In genomic region chr5:89033256-89033655, GRCm38 (mm10) we compare ENCODE assay signal across 22 mouse cellular contexts.
DNase-seq lines count a peak whose midpoint lies in the region; ATAC-seq and TF ChIP-seq lines count a peak whose summit lies in the region.
"Had no signal": no experiment of that assay in that cellular context is flagged by ENCODE, and none has a peak within 500 bp of the region (broad histone marks: within the 10 kb centered on the region; RNA-seq: fewer than 3 reads in every experiment).

No protein-coding gene starts in this region.

- H3K4me2 ChIP-seq in embryonic facial prominence, embryonic 14.5 days (ENCODE audit: low read depth, low read length) = no peak overlapping the region
- H3K4me2 ChIP-seq in liver, postnatal 0 days (ENCODE audit: low read depth, low read length) = no peak overlapping the region
- H3K4me2 ChIP-seq in intestine, postnatal 0 days (replicated peaks; ENCODE audit: low read depth) = no peak overlapping the region
- H3K4me2 ChIP-seq: intestine, embryonic 15.5 days; liver, embryonic 13.5 days; lung, embryonic 14.5 days had no signal

- H3K4me1 ChIP-seq in embryonic facial prominence, embryonic 14.5 days (ENCODE audit: control insufficient read depth, insufficient read depth, low read length) = no peaks in the 10 kb centered on the region
- no peaks in the 10 kb centered on the region for H3K4me1 ChIP-seq in embryonic facial prominence, embryonic 10.5 days
- H3K4me1 ChIP-seq in heart, embryonic 10.5 days = peaks cover 17% of the 10 kb centered on the region
- peaks cover 5% of the 10 kb centered on the region for H3K4me1 ChIP-seq in liver, postnatal 0 days (ENCODE audit: insufficient read depth)
- peaks cover 2% of the 10 kb centered on the region for H3K4me1 ChIP-seq in brown adipose tissue, adult 24 weeks (ENCODE audit: control insufficient read depth, insufficient read depth, insufficient read length, low read length)
- no peaks in the 10 kb centered on the region for H3K4me1 ChIP-seq in intestine, postnatal 0 days (replicated peaks; ENCODE audit: control insufficient read depth, insufficient read depth, low read length)
- H3K4me1 ChIP-seq: intestine, embryonic 15.5 days; midbrain, embryonic 10.5 days had no signal

- no peak overlapping the region for H3K9ac ChIP-seq in embryonic facial prominence, embryonic 14.5 days (ENCODE audit: low read depth, low read length)
- no peak overlapping the region for H3K9ac ChIP-seq in liver, postnatal 0 days (replicated peaks)
- H3K9ac ChIP-seq in intestine, postnatal 0 days (ENCODE audit: low read depth, low read length) = no peak overlapping the region
- H3K9ac ChIP-seq: forebrain, postnatal 0 days; intestine, embryonic 15.5 days; liver, embryonic 13.5 days; lung, embryonic 14.5 days had no signal

- no peaks in the 10 kb centered on the region for H3K9me3 ChIP-seq in embryonic facial prominence, embryonic 14.5 days (ENCODE audit: control insufficient read depth, low read length)
- H3K9me3 ChIP-seq in embryonic facial prominence, embryonic 10.5 days = no peaks in the 10 kb centered on the region
- no peaks in the 10 kb centered on the region for H3K9me3 ChIP-seq in heart, embryonic 10.5 days
- no peaks in the 10 kb centered on the region for H3K9me3 ChIP-seq in liver, postnatal 0 days (ENCODE audit: low read length)
- no peaks in the 10 kb centered on the region for H3K9me3 ChIP-seq in intestine, postnatal 0 days (ENCODE audit: control insufficient read depth)
- H3K9me3 ChIP-seq: hindbrain, embryonic 10.5 days; intestine, embryonic 15.5 days; liver, embryonic 13.5 days; midbrain, embryonic 10.5 days had no signal

- H3K4me3 ChIP-seq in embryonic facial prominence, embryonic 14.5 days (ENCODE audit: low read depth, low read length) = no peak overlapping the region
- no peak overlapping the region for H3K4me3 ChIP-seq in embryonic facial prominence, embryonic 10.5 days
- H3K4me3 ChIP-seq in heart, embryonic 10.5 days = no peak overlapping the region
- no peak overlapping the region for H3K4me3 ChIP-seq in liver, postnatal 0 days (ENCODE audit: low read depth, low read length)
- no peak overlapping the region for H3K4me3 ChIP-seq in brown adipose tissue, adult 24 weeks (ENCODE audit: insufficient read depth, low read depth, low read length)
- no peak overlapping the region for H3K4me3 ChIP-seq in intestine, postnatal 0 days (ENCODE audit: low read depth, low read length)
- H3K4me3 ChIP-seq: hindbrain, embryonic 10.5 days; intestine, embryonic 15.5 days; liver, embryonic 13.5 days; midbrain, embryonic 10.5 days had no signal

- no peak for TF ChIP-seq EP300 in liver, postnatal 0 days (IDR thresholded peaks at IDR 0.05; ENCODE audit: low read depth)

- no peaks in the 10 kb centered on the region for H3K27me3 ChIP-seq in embryonic facial prominence, embryonic 14.5 days (replicated peaks; ENCODE audit: control insufficient read depth, insufficient read depth, low read length)
- no peaks in the 10 kb centered on the region for H3K27me3 ChIP-seq in embryonic facial prominence, embryonic 10.5 days (replicated peaks; ENCODE audit: low read depth, poor library complexity, severe bottlenecking)
- no peaks in the 10 kb centered on the region for H3K27me3 ChIP-seq in heart, embryonic 10.5 days (ENCODE audit: insufficient read depth, poor library complexity, severe bottlenecking)
- no peaks in the 10 kb centered on the region for H3K27me3 ChIP-seq in liver, postnatal 0 days (ENCODE audit: insufficient read depth, low read length)
- H3K27me3 ChIP-seq in intestine, postnatal 0 days (replicated peaks; ENCODE audit: control insufficient read depth, insufficient read depth, low read length) = no peaks in the 10 kb centered on the region
- H3K27me3 ChIP-seq: intestine, embryonic 15.5 days; liver, embryonic 13.5 days; Patski had no signal

- DNase-seq in embryonic facial prominence, embryonic 14.5 days (ENCODE audit: low spot score) = peak; percentile 36
- no peak for DNase-seq in embryonic facial prominence, embryonic 10.5 days (ENCODE audit: low spot score)
- peak; percentile 16 to 48 for DNase-seq in heart, adult 9 months (ENCODE audit: low spot score in 2 of 2)
- DNase-seq in heart, embryonic 10.5 days (ENCODE audit: low spot score) = no peak
- DNase-seq in liver, postnatal 0 days = no peak
- no peak for DNase-seq in liver
- DNase-seq: cerebellum, adult 11-12 months; cerebellum, postnatal 10 days; forebrain, postnatal 0 days; layer of hippocampus, postnatal 36 days; liver, embryonic 13.5 days; lung, embryonic 14.5 days; thymus, adult 18-20 months; thymus, postnatal 4 days had no signal

- H3K36me3 ChIP-seq in embryonic facial prominence, embryonic 14.5 days (ENCODE audit: control insufficient read depth, insufficient read depth, low read length) = no peaks in the 10 kb centered on the region
- no peaks in the 10 kb centered on the region for H3K36me3 ChIP-seq in embryonic facial prominence, embryonic 10.5 days (replicated peaks)
- no peaks in the 10 kb centered on the region for H3K36me3 ChIP-seq in heart, embryonic 10.5 days
- H3K36me3 ChIP-seq in liver, postnatal 0 days (replicated peaks; ENCODE audit: insufficient read depth, low read length) = no peaks in the 10 kb centered on the region
- no peaks in the 10 kb centered on the region for H3K36me3 ChIP-seq in intestine, postnatal 0 days (ENCODE audit: control insufficient read depth, insufficient read depth)
- H3K36me3 ChIP-seq: hindbrain, embryonic 10.5 days; intestine, embryonic 15.5 days; liver, embryonic 13.5 days; midbrain, embryonic 10.5 days had no signal

- ATAC-seq in embryonic facial prominence, embryonic 14.5 days (ENCODE audit: low read depth) = no peak
- no peak for ATAC-seq in liver, postnatal 0 days
- ATAC-seq in intestine, postnatal 0 days = no peak
- ATAC-seq: forebrain, postnatal 0 days; hindbrain, embryonic 16.5 days; intestine, embryonic 15.5 days; Patski had no signal

- H3K27ac ChIP-seq in embryonic facial prominence, embryonic 14.5 days (replicated peaks; ENCODE audit: low read depth, low read length) = no peak overlapping the region
- H3K27ac ChIP-seq in embryonic facial prominence, embryonic 10.5 days (replicated peaks) = no peak overlapping the region
- no peak overlapping the region for H3K27ac ChIP-seq in heart, embryonic 10.5 days
- H3K27ac ChIP-seq in liver, postnatal 0 days (ENCODE audit: low read depth) = peak overlapping the region; percentile 37; the same call in 1 of the 2 replicates
- H3K27ac ChIP-seq in brown adipose tissue, adult 24 weeks (replicated peaks; ENCODE audit: low read depth, low read length) = peak overlapping the region; percentile 97
- no peak overlapping the region for H3K27ac ChIP-seq in intestine, postnatal 0 days (ENCODE audit: low read depth, low read length)
- H3K27ac ChIP-seq: hindbrain, embryonic 10.5 days; intestine, embryonic 15.5 days; kidney, postnatal 0 days; liver, embryonic 13.5 days; midbrain, embryonic 10.5 days had no signal

- WGBS in embryonic facial prominence, embryonic 14.5 days = 73% methylated on average over 4 of the region's 4 CpGs
- 89% methylated on average over 4 of the region's 4 CpGs for WGBS in embryonic facial prominence, embryonic 10.5 days
- 85% methylated on average over 4 of the region's 4 CpGs for WGBS in heart, embryonic 10.5 days
- WGBS in liver, postnatal 0 days (ENCODE audit: insufficient replicate concordance) = 80% methylated on average over 4 of the region's 4 CpGs
- WGBS in intestine, postnatal 0 days = 84% methylated on average over 4 of the region's 4 CpGs

- TF ChIP-seq CTCF in liver, postnatal 0 days (IDR thresholded peaks at IDR 0.05; ENCODE audit: low read depth) = no peak
- no peak for TF ChIP-seq CTCF in intestine, postnatal 0 days (IDR thresholded peaks at IDR 0.05; ENCODE audit: low read depth)

Comparison
In these comparisons a context has a peak if more than half of its experiments do, and no peak if none do; other contexts are left out.
1. DNase-seq: peak in embryonic facial prominence, embryonic 14.5 days (single experiment) and heart, adult 9 months (2 of 2); none in embryonic facial prominence, embryonic 10.5 days (single experiment), heart, embryonic 10.5 days (single experiment), liver, postnatal 0 days (single experiment) and liver (single experiment).
2. H3K27ac ChIP-seq: peak in liver, postnatal 0 days (single experiment) and brown adipose tissue, adult 24 weeks (single experiment); none in embryonic facial prominence, embryonic 14.5 days (single experiment), embryonic facial prominence, embryonic 10.5 days (single experiment), heart, embryonic 10.5 days (single experiment) and intestine, postnatal 0 days (single experiment).